Mouse (Mus musculus) brain, adult 2 months (tissue): ENCODE results near the gene Oaz3.

ENCODE experiments used
- DNase-seq: peaks from one replicate; pipeline ENCODE4 v3.0.0; 2011; ENCODE audit warnings: low read depth, low spot score

Gene Oaz3

GRCm38 (mm10) chr3:94387391-94387790 is 56.3 kb downstream of the Oaz3 start:
- no peak for DNase-seq

- no peak for DNase-seq
These were observed 57.0 kb downstream of the Oaz3 start for GRCm38 (mm10) chr3:94386671-94387070.

GRCm38 (mm10) chr3:94383476-94383875 is 60.2 kb downstream of the Oaz3 start:
- DNase-seq, result no peak
